Mouse (Mus musculus) testis, adult 2 months (tissue): Measurements from ENCODE around the gene Blm.

Source experiments
- CTCF ChIP-seq: fragments of 200-500 bp; IDR thresholded peaks from 2 replicates; pipeline ENCODE4 v1.5.1; 2012; ENCODE audit warnings: low read depth, mild to moderate bottlenecking, inconsistent platforms, low read length, moderate library complexity; ENCODE audit not compliant: control insufficient read depth, insufficient read depth, insufficient replicate concordance
- POLR2A ChIP-seq: fragments of 200-500 bp; IDR thresholded peaks from 2 replicates; pipeline ENCODE4 v1.6.1; 2012; ENCODE audit warnings: low read depth, mild to moderate bottlenecking, inconsistent platforms, low read length, moderate library complexity; ENCODE audit not compliant: control insufficient read depth

- TF ChIP-seq CTCF (no peak), POLR2A (no peak)
These were observed 90.3 kb downstream of the Blm start for GRCm38 (mm10) chr7:80444401-80445249.
